Mouse (Mus musculus) kidney, postnatal 0 days (tissue): ENCODE results near the gene Cmya5. TPM values are rescaled to one million over a fixed set of nuclear protein-coding genes. Genes with fewer than 3 reads are reported as not detected.
"Not testable (repeated sequence)": the region's sequence is repeated elsewhere in the genome, so short reads cannot be mapped to it uniquely, and the experiment has no call there.

Experiments used
- ATAC-seq: fragments of 200-750 bp; cut with Nextera tagmentation; replicated peaks from 2 replicates; pipeline ENCODE4 v1.8.0; 2017; ENCODE audit warnings: low read depth, moderate number of reproducible peaks, moderate TSS enrichment, moderate library complexity; ENCODE audit not compliant: low FRiP score
- DNase-seq: peaks from one replicate; pipeline ENCODE4 v3.0.0-alpha.2; 2016; ENCODE audit warnings: low spot score
- H3K27ac ChIP-seq: fragments of 300-500 bp; sonication (generic); 2 replicates; pipeline ENCODE4 v1.5.1; 2014; ENCODE audit warnings: mild to moderate bottlenecking
- H3K27me3 ChIP-seq: fragments of 300-500 bp; sonication (generic); 2 replicates; pipeline ENCODE4 v1.6.1; 2014; ENCODE audit warnings: low read length, mixed read lengths; ENCODE audit not compliant: insufficient read depth
- H3K36me3 ChIP-seq: fragments of 300-500 bp; sonication (generic); 2 replicates; pipeline ENCODE4 v1.6.1; 2014; ENCODE audit warnings: low read length, mixed read lengths; ENCODE audit not compliant: insufficient read depth
- H3K4me1 ChIP-seq: fragments of 300-500 bp; sonication (generic); replicated peaks from 2 replicates; pipeline ENCODE4 v1.6.1; 2014; ENCODE audit warnings: antibody characterized with exemption, low read length, mixed read lengths; ENCODE audit not compliant: insufficient read depth
- H3K4me2 ChIP-seq: fragments of 300-500 bp; sonication (generic); 2 replicates; pipeline ENCODE4 v1.6.1; 2014; ENCODE audit warnings: mild to moderate bottlenecking, low read length, moderate library complexity, mixed read lengths
- H3K4me3 ChIP-seq: fragments of 300-500 bp; sonication (generic); replicated peaks from 2 replicates; pipeline ENCODE4 v1.5.1; 2014; ENCODE audit warnings: low read depth, low read length
- H3K9ac ChIP-seq: fragments of 300-500 bp; sonication (generic); 2 replicates; pipeline ENCODE4 v1.6.1; 2014; ENCODE audit warnings: low read depth, low read length
- H3K9me3 ChIP-seq: fragments of 300-500 bp; sonication (generic); replicated peaks from 2 replicates; pipeline ENCODE4 v1.6.1; 2016; ENCODE audit warnings: low read length, inconsistent platforms, mixed read lengths
- CTCF ChIP-seq: IDR thresholded peaks from 2 replicates; pipeline ENCODE4 v1.5.1; 2016; ENCODE audit warnings: antibody characterized with exemption, low read depth, mild to moderate bottlenecking, moderate library complexity
- WGBS: fragments of 180-500 bp; shearing (Covaris S2); extraction: QIAGEN DNeasy Blood & Tissue Kit; methylation state at CpG from one replicate; pipeline ENCODE4 v1.1.7; 2014; 5-methylcytosine and 5-hydroxymethylcytosine counted together
- polyA plus RNA-seq: library from polyadenylated mRNA; unstranded; fragments of >200 nt; fragmentation: Nextera tagmentation; extraction: Ambion mirVana; gene quantifications from 2 replicates; pipeline ENCODE4 v1.2.1, GENCODE M21; 2015

The Cmya5 gene
- polyA plus RNA-seq, 1 experiment from 2014 or later: 0.07 TPM

- no peak overlapping the region for H3K4me3 ChIP-seq
- 91% methylated on average over 9 of the region's 9 CpGs for WGBS
- no peak for TF ChIP-seq CTCF
- no peak overlapping the region for H3K27ac ChIP-seq
- H3K4me2 ChIP-seq: no peak overlapping the region
- H3K9me3 ChIP-seq: no peaks in the 10 kb centered on the region
- no peaks in the 10 kb centered on the region for H3K36me3 ChIP-seq
- no peak for DNase-seq
- no peaks in the 10 kb centered on the region for H3K4me1 ChIP-seq
- H3K27me3 ChIP-seq: no peaks in the 10 kb centered on the region
- no peak overlapping the region for H3K9ac ChIP-seq
- ATAC-seq: no peak
Measured at GRCm38 (mm10) chr13:93091176-93091575, 53.3 kb downstream of the Cmya5 start.

GRCm38 (mm10) chr13:93089481-93089880 is 55.0 kb downstream of the Cmya5 start:
- Histone ChIP-seq H3K36me3 (no peaks in the 10 kb centered on the region), H3K27me3 (no peaks in the 10 kb centered on the region), H3K9ac (no peak overlapping the region), H3K27ac (no peak overlapping the region), H3K4me2 (no peak overlapping the region), H3K4me1 (no peaks in the 10 kb centered on the region), H3K9me3 (no peaks in the 10 kb centered on the region), H3K4me3 (no peak overlapping the region)
- DNase-seq (no peak), ATAC-seq (no peak)
- TF ChIP-seq CTCF: no peak
- 68% methylated on average over 5 of the region's 5 CpGs for WGBS

GRCm38 (mm10) chr13:93085711-93086110 is 58.8 kb downstream of the Cmya5 start:
- H3K27me3 ChIP-seq: no peaks in the 10 kb centered on the region
- no peak overlapping the region for H3K27ac ChIP-seq
- ATAC-seq (no peak), DNase-seq (no peak)
- H3K9ac ChIP-seq: no peak overlapping the region
- no peaks in the 10 kb centered on the region for H3K36me3 ChIP-seq
- WGBS: 92% methylated on average over 4 of the region's 4 CpGs
- TF ChIP-seq CTCF: no peak
- no peaks in the 10 kb centered on the region for H3K4me1 ChIP-seq
- no peaks in the 10 kb centered on the region for H3K9me3 ChIP-seq
- H3K4me2 ChIP-seq: no peak overlapping the region
- H3K4me3 ChIP-seq: no peak overlapping the region

GRCm38 (mm10) chr13:93082324-93082723 is 62.2 kb downstream of the Cmya5 start:
- not testable (repeated sequence) for H3K4me1 ChIP-seq, H3K36me3 ChIP-seq, H3K4me2 ChIP-seq, H3K9me3 ChIP-seq, H3K9ac ChIP-seq, H3K4me3 ChIP-seq, H3K27ac ChIP-seq, ATAC-seq, DNase-seq, H3K27me3 ChIP-seq
- WGBS: 76% methylated on average over 1 of the region's 1 CpGs

- no peaks in the 10 kb centered on the region for H3K4me1 ChIP-seq
- H3K4me3 ChIP-seq: no peak overlapping the region
- no peak overlapping the region for H3K9ac ChIP-seq
- no peaks in the 10 kb centered on the region for H3K9me3 ChIP-seq
- no peaks in the 10 kb centered on the region for H3K36me3 ChIP-seq
- ATAC-seq: no peak
- H3K4me2 ChIP-seq: no peak overlapping the region
- DNase-seq: no peak
- no peak overlapping the region for H3K27ac ChIP-seq
- TF ChIP-seq CTCF: no peak
- 90% methylated on average over 2 of the region's 2 CpGs for WGBS
- no peaks in the 10 kb centered on the region for H3K27me3 ChIP-seq
Measured at GRCm38 (mm10) chr13:93080859-93081258, 63.7 kb downstream of the Cmya5 start.

- Histone ChIP-seq H3K4me3 (no peak overlapping the region), H3K4me2 (no peak overlapping the region; the same call in 1 of the 2 replicates), H3K9me3 (no peaks in the 10 kb centered on the region), H3K27me3 (no peaks in the 10 kb centered on the region), H3K27ac (no peak overlapping the region), H3K36me3 (no peaks in the 10 kb centered on the region), H3K9ac (no peak overlapping the region), H3K4me1 (no peaks in the 10 kb centered on the region)
- no peak for DNase-seq
- 40% methylated on average over 17 of the region's 17 CpGs for WGBS
- no peak for ATAC-seq
- no peak for TF ChIP-seq CTCF
Measured at GRCm38 (mm10) chr13:93074147-93074641, 70.3 kb downstream of the Cmya5 start.

GRCm38 (mm10) chr13:93073595-93073994 is 70.9 kb downstream of the Cmya5 start:
- H3K9me3 ChIP-seq: no peaks in the 10 kb centered on the region
- no peak for ATAC-seq
- H3K9ac ChIP-seq: no peak overlapping the region
- H3K4me1 ChIP-seq: no peaks in the 10 kb centered on the region
- H3K4me2 ChIP-seq: no peak overlapping the region
- H3K27me3 ChIP-seq: no peaks in the 10 kb centered on the region
- H3K27ac ChIP-seq: no peak overlapping the region
- 27% methylated on average over 2 of the region's 2 CpGs for WGBS
- no peak overlapping the region for H3K4me3 ChIP-seq
- TF ChIP-seq CTCF: no peak
- no peaks in the 10 kb centered on the region for H3K36me3 ChIP-seq
- DNase-seq: peak; percentile 9
